Mouse (Mus musculus) CH12.LX (cell line): ENCODE results near the gene Hsd3b7. TPM values are rescaled to one million over a fixed set of nuclear protein-coding genes. Genes with fewer than 3 reads are reported as not detected.
A peak's percentile ranks its signal among the peaks of the same experiment; 100 is the strongest.

ENCODE experiments used
- DNase-seq: peaks from one replicate; pipeline ENCODE4 v3.0.0-alpha.2; 2013; ENCODE audit errors: extremely low read depth
- H3K27ac ChIP-seq: 2 replicates; pipeline ENCODE4 v1.5.1; 2012; ENCODE audit warnings: low read depth, mild to moderate bottlenecking, control low read depth, moderate library complexity; ENCODE audit not compliant: insufficient read depth
- H3K27me3 ChIP-seq: replicated peaks from 2 replicates; pipeline ENCODE3; 2012; ENCODE audit warnings: inconsistent platforms
- H3K36me3 ChIP-seq, 2 experiments: replicated peaks in 1 of 2; 2 replicates each; pipeline versions ENCODE3 to v1.6.1; 2012; ENCODE audit warnings: inconsistent platforms in 1 of 2, low read length in 1 of 2, mild to moderate bottlenecking in 1 of 2, mixed read lengths in 1 of 2, moderate library complexity in 1 of 2; ENCODE audit not compliant: control insufficient read depth in 1 of 2, insufficient read depth in 1 of 2
- H3K4me1 ChIP-seq, 2 experiments: 2 replicates each; pipeline ENCODE4 v1.6.1; 2012; ENCODE audit warnings: inconsistent platforms in 1 of 2, moderate library complexity in 1 of 2; ENCODE audit not compliant: insufficient read depth in 2 of 2, control insufficient read depth in 1 of 2
- H3K4me2 ChIP-seq: 2 replicates; pipeline ENCODE4 v1.6.1; 2012; ENCODE audit warnings: low read depth, mild to moderate bottlenecking, control low read depth; ENCODE audit not compliant: poor library complexity, insufficient read depth, severe bottlenecking
- H3K4me3 ChIP-seq, 3 experiments: fragments of 150-350 bp in 1 of 3; sonication (generic) in 1 of 3; replicated peaks in 1 of 3; 2 replicates each; pipeline versions ENCODE3 to v1.5.1; 2011 to 2012; ENCODE audit warnings: low read depth in 2 of 3, low read length in 2 of 3, mild to moderate bottlenecking in 2 of 3, moderate library complexity in 2 of 3, control low read depth in 1 of 3, improper control_type of control experiment in 1 of 3, inconsistent platforms in 1 of 3, mixed read lengths in 1 of 3; ENCODE audit not compliant: poor library complexity in 1 of 3
- H3K79me2 ChIP-seq: replicated peaks from 2 replicates; pipeline ENCODE4 v1.6.1; 2012; ENCODE audit warnings: mild to moderate bottlenecking, moderate library complexity; ENCODE audit not compliant: control insufficient read depth, poor library complexity, insufficient read depth, severe bottlenecking; ENCODE audit errors: extremely low read depth
- H3K9ac ChIP-seq: 2 replicates; pipeline ENCODE4 v1.6.1; 2012; ENCODE audit warnings: low read depth, mild to moderate bottlenecking, control low read depth, moderate library complexity; ENCODE audit not compliant: insufficient read depth
- H3K9me3 ChIP-seq: replicated peaks from 2 replicates; pipeline ENCODE3; 2012; ENCODE audit warnings: low read length, inconsistent platforms, mixed read lengths
- CHD2 ChIP-seq: IDR thresholded peaks from 2 replicates; pipeline ENCODE4 v1.6.1; 2011; ENCODE audit warnings: low read length, improper control_type of control experiment
- E2F4 ChIP-seq: IDR thresholded peaks from 2 replicates; pipeline ENCODE4 v1.6.1; 2011; ENCODE audit warnings: low read depth, low read length, improper control_type of control experiment; ENCODE audit not compliant: insufficient replicate concordance
- ELF1 ChIP-seq: IDR thresholded peaks from 2 replicates; pipeline ENCODE4 v1.6.1; 2014; ENCODE audit warnings: low read depth, mild to moderate bottlenecking, inconsistent platforms, low read length, improper control_type of control experiment
- ETS1 ChIP-seq: conservative IDR thresholded peaks from 2 replicates; pipeline ENCODE4 v1.6.1; 2012; ENCODE audit warnings: low read depth, mild to moderate bottlenecking, inconsistent platforms, low read length, improper control_type of control experiment, moderate library complexity
- GABPA ChIP-seq: IDR thresholded peaks from 2 replicates; pipeline ENCODE4 v1.6.1; 2012; ENCODE audit warnings: low read depth, low read length, improper control_type of control experiment, inconsistent platforms; ENCODE audit not compliant: insufficient replicate concordance
- HCFC1 ChIP-seq: IDR thresholded peaks from 2 replicates; pipeline ENCODE4 v1.6.1; 2012; ENCODE audit warnings: low read depth, mild to moderate bottlenecking, inconsistent platforms, low read length, improper control_type of control experiment
- JUN ChIP-seq: IDR thresholded peaks from 2 replicates; pipeline ENCODE4 v1.6.1; 2011; ENCODE audit warnings: low read depth, mild to moderate bottlenecking, low read length, improper control_type of control experiment, moderate library complexity; ENCODE audit not compliant: insufficient read depth
- JUND ChIP-seq: conservative IDR thresholded peaks from 2 replicates; pipeline ENCODE4 v1.6.1; 2011; ENCODE audit warnings: low read depth, low read length, improper control_type of control experiment
- MEF2A ChIP-seq: IDR thresholded peaks from 2 replicates; pipeline ENCODE4 v1.6.1; 2014; ENCODE audit warnings: low read depth, mild to moderate bottlenecking, inconsistent platforms, low read length, improper control_type of control experiment, borderline replicate concordance
- MYC ChIP-seq: IDR thresholded peaks from 2 replicates; pipeline ENCODE4 v1.6.1; 2011; ENCODE audit warnings: low read depth, mild to moderate bottlenecking, improper control_type of control experiment, low read length
- NELFE ChIP-seq: IDR thresholded peaks from 2 replicates; pipeline ENCODE4 v1.6.1; 2011; ENCODE audit warnings: low read depth, low read length, improper control_type of control experiment
- POLR2A ChIP-seq: IDR thresholded peaks from 2 replicates; pipeline ENCODE4 v1.6.1; 2011; ENCODE audit warnings: low read depth, mild to moderate bottlenecking, improper control_type of control experiment, low read length
- POLR2AphosphoS2 ChIP-seq: IDR thresholded peaks from 2 replicates; pipeline ENCODE4 v1.6.1; 2011; ENCODE audit warnings: low read depth, low read length, improper control_type of control experiment
- SIN3A ChIP-seq: IDR thresholded peaks from 2 replicates; pipeline ENCODE4 v1.6.1; 2012; ENCODE audit warnings: low read length, improper control_type of control experiment, inconsistent platforms
- TBP ChIP-seq: conservative IDR thresholded peaks from 2 replicates; pipeline ENCODE4 v1.6.1; 2011; ENCODE audit warnings: low read depth, low read length, improper control_type of control experiment
- ZKSCAN1 ChIP-seq: IDR thresholded peaks from 2 replicates; pipeline ENCODE4 v1.6.1; 2012; ENCODE audit warnings: low read depth, inconsistent platforms, low read length, improper control_type of control experiment, borderline replicate concordance
- ZMIZ1 ChIP-seq: IDR thresholded peaks from 2 replicates; pipeline ENCODE4 v1.6.1; 2012; ENCODE audit warnings: low read depth, mild to moderate bottlenecking, inconsistent platforms, low read length, improper control_type of control experiment
- dilution Hi-C: fragments of 300-500 bp; cut with MboI; formaldehyde crosslinking; loops from 2 replicates; pipeline ENCODE4 v1.14.3; 2020; ENCODE audit warnings: low sequenced_read_pairs; ENCODE audit not compliant: extremely low pct_unique_long_range_greater_than_20kb, extremely low pct_ligation_motif_present
- in situ Hi-C: fragments of 300-500 bp; cut with MboI; formaldehyde crosslinking; loops from 3 replicates; pipeline ENCODE4 v1.14.3; 2019; ENCODE audit warnings: low sequenced_read_pairs, low pct_ligation_motif_present, low pct_unique_long_range_greater_than_20kb, mixed read lengths
- polyA plus RNA-seq: library from polyadenylated mRNA; unstranded; fragments of >175 nt; gene quantifications from 2 replicates; pipeline ENCODE4 v1.2.1, GENCODE M21; 2012; ENCODE audit warnings: low read depth; ENCODE audit not compliant: insufficient read length
- total RNA-seq, 2 experiments: library from RNA; depleted of rRNA; stranded (reverse); fragments of 300-350 nt in 1 of 2; fragments of >200 nt in 1 of 2; gene quantifications; 2 replicates each; pipeline ENCODE4 v1.2.3; 2012 to 2014

The Hsd3b7 gene
- total and polyA plus RNA-seq, 3 experiments, result 0.99 to 6.8 (median 4.2) TPM

DNA sequence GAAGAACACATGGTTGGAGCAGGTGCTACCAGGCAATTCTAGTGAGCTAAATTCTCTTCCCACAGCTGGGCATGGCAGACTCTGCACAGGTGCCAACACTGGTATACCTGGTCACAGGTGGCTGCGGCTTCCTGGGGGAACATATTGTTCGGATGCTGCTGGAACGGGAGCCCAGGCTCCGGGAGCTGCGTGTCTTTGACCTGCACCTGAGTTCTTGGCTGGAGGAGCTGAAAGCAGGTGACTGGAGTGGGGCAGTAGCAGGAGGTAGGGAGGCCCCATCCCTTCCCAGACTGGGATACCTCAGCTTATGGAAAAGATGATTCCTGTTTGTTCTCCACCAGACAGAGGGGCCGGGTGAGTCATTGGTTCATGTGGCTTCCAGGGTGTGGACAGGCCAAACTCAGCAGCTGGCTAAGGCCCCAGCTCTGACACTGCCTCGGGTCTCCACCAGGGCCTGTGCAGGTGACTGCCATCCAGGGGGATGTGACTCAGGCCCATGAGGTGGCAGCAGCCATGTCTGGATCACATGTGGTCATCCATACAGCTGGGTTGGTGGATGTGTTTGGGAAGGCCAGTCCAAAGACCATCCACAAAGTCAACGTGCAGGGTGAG, 712 bp downstream of the Hsd3b7 start:
- no peaks in the 10 kb centered on the region for H3K27me3 ChIP-seq
- no peaks in the 10 kb centered on the region for H3K9me3 ChIP-seq
- no peaks in the 10 kb centered on the region for H3K79me2 ChIP-seq
- peak overlapping the region in 1 of 3 experiments; percentile 47 for H3K4me3 ChIP-seq
- no peak overlapping the region for H3K9ac ChIP-seq
- in situ Hi-C loops, result no loop called here
- peaks cover 53 to 82% of the 10 kb centered on the region in 2 experiments for H3K36me3 ChIP-seq
- peaks cover 0 to 20% of the 10 kb centered on the region in 2 experiments; a peak in 2 of 4 replicates for H3K4me1 ChIP-seq
- no peak overlapping the region for H3K4me2 ChIP-seq
- TF ChIP-seq SIN3A, result no peak
- TF ChIP-seq CHD2, result no peak
- TF ChIP-seq NELFE, result no peak
- dilution Hi-C loops, result no loop called here
- DNase-seq, result no peak
- H3K27ac ChIP-seq, result no peak overlapping the region

DNA sequence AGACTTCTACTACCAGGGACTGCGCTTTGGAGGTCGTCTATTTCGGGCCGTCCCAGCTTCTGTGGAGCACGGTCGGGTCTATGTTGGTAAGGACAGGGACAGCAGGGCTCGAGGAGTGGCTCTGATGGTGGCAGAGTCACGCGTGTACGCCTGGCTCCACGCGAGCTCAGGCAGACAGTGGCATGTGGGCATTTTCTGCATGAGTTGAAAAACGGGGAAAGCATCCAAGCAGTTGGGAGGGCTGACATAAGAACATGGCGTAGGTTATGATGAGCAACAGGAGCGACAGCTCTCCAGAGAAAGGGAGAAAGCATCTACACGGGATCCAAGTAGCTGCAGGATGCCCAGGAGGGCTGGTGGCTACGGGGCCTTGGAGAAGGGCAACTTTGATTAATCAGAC, 1.9 kb downstream of the Hsd3b7 start:
- peaks cover 0 to 20% of the 10 kb centered on the region in 2 experiments; a peak in 2 of 4 replicates for H3K4me1 ChIP-seq
- in situ Hi-C loops, result no loop called here
- no peak overlapping the region for H3K4me3 ChIP-seq
- no peak for DNase-seq
- H3K9ac ChIP-seq, result no peak overlapping the region
- no peaks in the 10 kb centered on the region for H3K79me2 ChIP-seq
- H3K27ac ChIP-seq, result no peak overlapping the region
- no peaks in the 10 kb centered on the region for H3K9me3 ChIP-seq
- TF ChIP-seq MEF2A, result no peak
- TF ChIP-seq POLR2A, result no peak
- no peak for TF ChIP-seq ELF1
- no peak for TF ChIP-seq JUND
- no peak for TF ChIP-seq E2F4
- TF ChIP-seq ZKSCAN1, result no peak
- TF ChIP-seq TBP, result no peak
- no peak for TF ChIP-seq ZMIZ1
- no peak for TF ChIP-seq POLR2AphosphoS2
- TF ChIP-seq NELFE, result no peak
- TF ChIP-seq ETS1, result no peak
- TF ChIP-seq HCFC1, result no peak
- no peak for TF ChIP-seq SIN3A
- TF ChIP-seq JUN, result no peak
- no peak for TF ChIP-seq MYC
- no peak for TF ChIP-seq GABPA
- H3K27me3 ChIP-seq, result no peaks in the 10 kb centered on the region
- H3K4me2 ChIP-seq, result no peak overlapping the region
- dilution Hi-C loops, result no loop called here
- peaks cover 41 to 70% of the 10 kb centered on the region in 2 experiments for H3K36me3 ChIP-seq
